Mouse (Mus musculus): ENCODE measurements around the gene Mrpl40. TPM values are rescaled to one million over a fixed set of nuclear protein-coding genes. Genes with fewer than 3 reads are reported as not detected.

The Mrpl40 gene
- polyA plus RNA-seq, 1 experiment: not detected

- H3K4me1 ChIP-seq (ENCODE audit: control insufficient read depth, insufficient read depth, low read length): no peaks in the 10 kb centered on the region
- TF ChIP-seq CTCF (IDR thresholded peaks at IDR 0.05; ENCODE audit: insufficient read depth, low read depth, low read length) (no peak), POLR2A (IDR thresholded peaks at IDR 0.05; ENCODE audit: insufficient read depth, low read depth, low read length) (no peak)
- peak overlapping the region; percentile 61 for H3K4me3 ChIP-seq (ENCODE audit: insufficient read depth, low read depth, low read length)
- no peak overlapping the region for H3K27ac ChIP-seq (ENCODE audit: insufficient read depth, low read depth, low read length)
- WGBS: 27% methylated on average over 3 of the region's 3 CpGs
These were observed 40.6 kb downstream of the Mrpl40 start for GRCm38 (mm10) chr16:18836073-18836467.

GRCm38 (mm10) chr16:18833486-18833885 lies 43.2 kb downstream of the Mrpl40 start:
- H3K4me1 ChIP-seq (ENCODE audit: control insufficient read depth, insufficient read depth, low read length): no peaks in the 10 kb centered on the region
- TF ChIP-seq CTCF (IDR thresholded peaks at IDR 0.05; ENCODE audit: insufficient read depth, low read depth, low read length): no peak
- no peak for TF ChIP-seq POLR2A (IDR thresholded peaks at IDR 0.05; ENCODE audit: insufficient read depth, low read depth, low read length)
- 75% methylated on average over 2 of the region's 2 CpGs for WGBS
- H3K4me3 ChIP-seq (ENCODE audit: insufficient read depth, low read depth, low read length): no peak overlapping the region
- no peak overlapping the region for H3K27ac ChIP-seq (ENCODE audit: insufficient read depth, low read depth, low read length)

DNA sequence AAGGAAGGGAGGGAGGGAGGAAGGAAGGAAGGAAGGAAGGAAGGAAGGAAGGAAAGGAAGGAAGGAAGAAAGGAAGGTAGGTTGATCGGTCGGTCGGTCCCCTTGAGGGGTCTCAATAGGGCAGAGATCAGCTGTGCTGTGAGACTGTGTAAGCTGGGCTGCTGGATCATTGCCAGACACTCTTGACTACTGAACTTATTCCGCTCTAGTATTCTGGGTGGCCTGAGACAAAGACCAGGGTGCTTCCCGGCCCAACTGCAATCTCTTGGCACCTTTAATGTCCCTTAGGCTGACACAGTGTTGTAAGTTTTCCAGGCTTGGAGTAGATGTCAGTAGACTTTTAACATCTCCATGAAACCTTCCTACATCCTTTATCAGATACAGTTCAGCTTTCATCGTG lies 47.6 kb downstream of the Mrpl40 start:
- Histone ChIP-seq H3K4me3 (ENCODE audit: insufficient read depth, low read depth, low read length) (no peak overlapping the region), H3K4me1 (ENCODE audit: control insufficient read depth, insufficient read depth, low read length) (no peaks in the 10 kb centered on the region), H3K27ac (ENCODE audit: insufficient read depth, low read depth, low read length) (no peak overlapping the region)
- no peak for TF ChIP-seq POLR2A (IDR thresholded peaks at IDR 0.05; ENCODE audit: insufficient read depth, low read depth, low read length)
- TF ChIP-seq CTCF (IDR thresholded peaks at IDR 0.05; ENCODE audit: insufficient read depth, low read depth, low read length): no peak
- 83% methylated on average over 6 of the region's 6 CpGs for WGBS

- H3K27ac ChIP-seq (ENCODE audit: insufficient read depth, low read depth, low read length): no peak overlapping the region
- H3K4me1 ChIP-seq (ENCODE audit: control insufficient read depth, insufficient read depth, low read length): no peaks in the 10 kb centered on the region
- WGBS: 93% methylated on average over 3 of the region's 3 CpGs
- no peak overlapping the region for H3K4me3 ChIP-seq (ENCODE audit: insufficient read depth, low read depth, low read length)
- TF ChIP-seq POLR2A (IDR thresholded peaks at IDR 0.05; ENCODE audit: insufficient read depth, low read depth, low read length) (no peak), CTCF (IDR thresholded peaks at IDR 0.05; ENCODE audit: insufficient read depth, low read depth, low read length) (no peak)
These were observed 48.0 kb downstream of the Mrpl40 start for GRCm38 (mm10) chr16:18828630-18829029.

- Histone ChIP-seq H3K27ac (ENCODE audit: insufficient read depth, low read depth, low read length) (no peak overlapping the region), H3K4me1 (ENCODE audit: control insufficient read depth, insufficient read depth, low read length) (no peaks in the 10 kb centered on the region), H3K4me3 (ENCODE audit: insufficient read depth, low read depth, low read length) (no peak overlapping the region)
- WGBS: 57% methylated on average over 4 of the region's 4 CpGs
- TF ChIP-seq POLR2A (IDR thresholded peaks at IDR 0.05; ENCODE audit: insufficient read depth, low read depth, low read length) (no peak), CTCF (IDR thresholded peaks at IDR 0.05; ENCODE audit: insufficient read depth, low read depth, low read length) (no peak)
These were observed 53.7 kb downstream of the Mrpl40 start for GRCm38 (mm10) chr16:18822925-18823324.

- H3K4me3 ChIP-seq (ENCODE audit: insufficient read depth, low read depth, low read length): no peak overlapping the region
- WGBS: 51% methylated on average over 1 of the region's 1 CpGs
- TF ChIP-seq CTCF (IDR thresholded peaks at IDR 0.05; ENCODE audit: insufficient read depth, low read depth, low read length) (no peak), POLR2A (IDR thresholded peaks at IDR 0.05; ENCODE audit: insufficient read depth, low read depth, low read length) (no peak)
- H3K4me1 ChIP-seq (ENCODE audit: control insufficient read depth, insufficient read depth, low read length): no peaks in the 10 kb centered on the region
- H3K27ac ChIP-seq (ENCODE audit: insufficient read depth, low read depth, low read length): no peak overlapping the region
These were observed 54.3 kb downstream of the Mrpl40 start for GRCm38 (mm10) chr16:18822356-18822755.

Other genes with a start within 250 kb of the Mrpl40 start
- not detected in 2 replicates for gene Sept5, start 246.9 kb downstream of the Mrpl40 start, polyA plus RNA-seq (2012; ENCODE audit: insufficient read depth, insufficient read length, low replicate concordance, missing spikeins)
- not detected in 2 replicates for gene Cldn5, start 100.0 kb downstream of the Mrpl40 start, polyA plus RNA-seq (2012; ENCODE audit: insufficient read depth, insufficient read length, low replicate concordance, missing spikeins)
- gene Ufd1, start 65.1 kb downstream of the Mrpl40 start, polyA plus RNA-seq (2012; ENCODE audit: insufficient read depth, insufficient read length, low replicate concordance, missing spikeins): 154 TPM in 1 of 2 replicates, not detected in the other
- gene Cdc45, start 64.9 kb downstream of the Mrpl40 start, polyA plus RNA-seq (2012; ENCODE audit: insufficient read depth, insufficient read length, low replicate concordance, missing spikeins): not detected in 2 replicates
- not detected in 2 replicates for gene 2510002D24Rik, start 40.3 kb downstream of the Mrpl40 start, polyA plus RNA-seq (2012; ENCODE audit: insufficient read depth, insufficient read length, low replicate concordance, missing spikeins)
- gene Gm28539, start 40.3 kb downstream of the Mrpl40 start, polyA plus RNA-seq (2012; ENCODE audit: insufficient read depth, insufficient read length, low replicate concordance, missing spikeins): not detected in 2 replicates
- not detected in 2 replicates for gene Hira, start 175 bp upstream of the Mrpl40 start, polyA plus RNA-seq (2012; ENCODE audit: insufficient read depth, insufficient read length, low replicate concordance, missing spikeins)

Data from olfactory bulb, adult 2 months (tissue).